Mouse (Mus musculus) heart, postnatal 0 days (tissue): ENCODE results near the gene Spock1.

ENCODE experiments used
- CTCF ChIP-seq: IDR thresholded peaks from 2 replicates; pipeline ENCODE4 v1.5.1; 2016; ENCODE audit warnings: antibody characterized with exemption, control low read depth, low read depth
- EP300 ChIP-seq: IDR thresholded peaks from 2 replicates; pipeline ENCODE4 v1.6.1; 2016; ENCODE audit warnings: antibody characterized with exemption, low read depth

- TF ChIP-seq CTCF (no peak), EP300 (no peak)
These were observed 78.0 kb downstream of the Spock1 start for GRCm38 (mm10) chr13:57830091-57830490.
